Mouse (Mus musculus) retina, postnatal 7 days (tissue): ENCODE data around the gene Twf2.

ENCODE experiments used
- DNase-seq: peaks from one replicate; pipeline ENCODE4 v3.0.0-alpha.2; 2012; ENCODE audit warnings: low read depth, low spot score

Twf2 gene

GRCm38 (mm10) chr9:106211680-106212593 lies 9.0 kb downstream of the Twf2 start:
- peak; percentile 87 for DNase-seq

GRCm38 (mm10) chr9:106212594-106212981 lies 9.7 kb downstream of the Twf2 start:
- no peak for DNase-seq

- no peak for DNase-seq
Observed at GRCm38 (mm10) chr9:106215341-106216125, 12.6 kb downstream of the Twf2 start.

DNA sequence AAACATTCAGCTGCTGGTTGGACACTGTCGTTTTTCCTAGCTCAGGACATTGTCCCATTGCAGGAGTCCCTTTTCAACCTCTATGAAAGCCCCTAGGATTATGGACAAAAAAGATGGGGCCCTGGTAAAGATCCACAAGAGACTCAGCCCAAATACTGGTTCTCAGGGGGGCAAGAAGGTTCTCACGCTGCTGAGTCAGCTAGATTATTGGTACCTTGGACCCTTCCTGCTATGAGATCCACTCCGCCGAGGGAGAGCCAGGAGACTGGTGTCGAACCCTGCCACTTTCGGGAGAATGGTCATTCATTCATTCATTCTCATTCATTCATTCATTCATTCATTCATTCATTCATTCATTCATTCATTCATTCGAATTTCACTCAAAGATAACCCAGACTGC lies 14.1 kb downstream of the Twf2 start:
- no peak for DNase-seq

DNA sequence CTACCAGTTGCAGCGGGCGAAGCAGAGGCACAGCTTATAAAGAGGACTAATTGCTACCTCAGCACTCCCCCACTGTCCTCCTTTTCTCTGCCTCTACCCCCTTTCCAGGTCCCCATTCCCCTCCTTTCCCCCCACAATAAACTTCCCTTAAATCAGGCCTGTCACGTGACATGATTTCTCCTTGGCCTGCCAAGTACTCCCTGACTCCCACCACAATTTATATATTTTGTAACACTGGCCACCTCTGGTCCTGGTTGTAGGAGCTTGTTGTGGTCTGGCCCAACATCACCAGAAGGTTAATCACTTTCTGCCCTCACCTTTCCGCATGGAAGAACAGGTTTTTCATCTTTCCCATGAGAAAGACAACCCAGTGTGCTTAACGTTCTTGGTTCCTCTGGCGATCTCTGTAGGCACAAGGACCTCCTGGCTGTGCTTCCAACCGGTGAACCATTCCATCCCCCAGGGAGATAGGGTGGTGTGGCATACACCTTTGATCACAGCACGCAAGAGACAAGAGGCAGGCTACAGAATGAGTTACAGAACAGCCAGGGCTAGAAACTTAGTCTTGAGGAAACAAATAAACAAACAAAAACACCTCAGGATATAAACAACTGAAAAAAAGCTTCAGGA lies 18.1 kb downstream of the Twf2 start:
- DNase-seq = no peak

DNA sequence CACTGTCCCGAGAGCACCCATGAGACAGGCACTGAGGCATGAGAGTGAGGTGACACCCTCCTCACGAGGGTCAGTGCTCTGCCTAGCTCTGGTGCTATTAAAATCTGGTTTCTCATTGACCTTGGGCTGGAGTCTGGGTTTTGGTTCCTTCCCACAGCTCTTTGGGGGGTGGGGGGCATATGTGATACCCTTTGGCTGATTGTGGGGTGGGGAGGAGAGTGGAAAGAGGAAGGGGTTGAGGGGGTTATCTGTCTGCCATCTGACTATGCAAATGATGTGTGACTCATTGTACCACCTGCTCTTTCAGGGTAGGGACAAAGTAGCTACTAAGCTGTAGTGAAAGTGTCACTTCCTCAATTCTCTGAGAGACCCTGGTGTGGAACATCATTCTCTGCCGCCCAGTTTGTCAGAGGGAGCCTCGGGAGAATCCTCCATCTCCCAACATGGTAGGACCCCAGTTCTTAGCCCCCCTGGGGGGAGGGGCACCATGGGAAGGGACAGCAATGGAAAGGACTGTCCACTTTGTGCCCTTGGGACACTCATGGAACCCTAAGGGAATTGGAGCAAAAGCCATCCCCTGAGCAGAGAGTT lies 19.4 kb downstream of the Twf2 start, which contains the start of gene Tlr9:
TSS of gene Tlr9 (plus strand) at position 338 of the 591 bp plus-strand sequence.
- no peak for DNase-seq

GRCm38 (mm10) chr9:106222994-106223393 lies 20.1 kb downstream of the Twf2 start:
- no peak for DNase-seq

- DNase-seq = no peak
Observed at GRCm38 (mm10) chr9:106225469-106226150, 22.7 kb downstream of the Twf2 start.

DNA sequence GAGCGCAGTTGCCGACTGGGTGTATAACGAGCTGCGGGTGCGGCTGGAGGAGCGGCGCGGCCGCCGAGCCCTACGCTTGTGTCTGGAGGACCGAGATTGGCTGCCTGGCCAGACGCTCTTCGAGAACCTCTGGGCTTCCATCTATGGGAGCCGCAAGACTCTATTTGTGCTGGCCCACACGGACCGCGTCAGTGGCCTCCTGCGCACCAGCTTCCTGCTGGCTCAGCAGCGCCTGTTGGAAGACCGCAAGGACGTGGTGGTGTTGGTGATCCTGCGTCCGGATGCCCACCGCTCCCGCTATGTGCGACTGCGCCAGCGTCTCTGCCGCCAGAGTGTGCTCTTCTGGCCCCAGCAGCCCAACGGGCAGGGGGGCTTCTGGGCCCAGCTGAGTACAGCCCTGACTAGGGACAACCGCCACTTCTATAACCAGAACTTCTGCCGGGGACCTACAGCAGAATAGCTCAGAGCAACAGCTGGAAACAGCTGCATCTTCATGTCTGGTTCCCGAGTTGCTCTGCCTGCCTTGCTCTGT lies 23.3 kb downstream of the Twf2 start:
- no peak for DNase-seq

GRCm38 (mm10) chr9:106227790-106228429 lies 25.0 kb downstream of the Twf2 start:
- no peak for DNase-seq

DNA sequence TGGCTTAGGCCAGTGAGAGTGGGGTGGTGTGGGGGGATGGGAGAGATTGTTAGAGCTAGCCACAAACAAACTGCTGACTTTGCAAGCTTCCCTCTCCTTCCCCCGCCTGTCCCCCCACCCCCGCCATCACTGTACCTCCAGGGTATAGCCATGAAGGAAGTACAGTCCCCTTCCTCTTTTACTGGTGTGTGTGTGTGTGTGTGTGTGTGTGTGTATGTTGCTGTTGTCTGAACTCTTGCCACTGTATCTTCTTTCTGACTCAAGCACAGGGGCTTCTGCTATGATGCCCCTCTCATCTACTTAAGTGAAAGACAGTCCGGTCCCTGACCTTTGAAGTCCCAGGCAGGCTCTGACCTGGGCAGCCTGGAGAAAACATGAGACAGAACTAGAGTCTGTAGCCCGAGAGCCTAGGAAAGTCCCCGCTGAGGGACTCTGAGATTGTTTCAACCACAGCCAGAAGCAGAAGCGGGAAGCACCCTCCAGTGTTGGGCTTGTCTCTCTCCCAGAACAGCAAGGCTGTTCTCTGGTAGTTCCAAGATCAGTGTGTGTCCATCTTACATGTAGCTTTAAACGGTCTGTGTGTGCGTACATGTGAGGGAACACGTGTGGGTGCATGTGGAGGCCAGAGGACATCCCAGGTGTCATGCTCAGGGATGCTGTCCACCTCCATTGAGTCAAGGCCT lies 27.3 kb downstream of the Twf2 start:
- DNase-seq = no peak

- DNase-seq = no peak
Observed at GRCm38 (mm10) chr9:106230734-106231106, 27.8 kb downstream of the Twf2 start.

DNA sequence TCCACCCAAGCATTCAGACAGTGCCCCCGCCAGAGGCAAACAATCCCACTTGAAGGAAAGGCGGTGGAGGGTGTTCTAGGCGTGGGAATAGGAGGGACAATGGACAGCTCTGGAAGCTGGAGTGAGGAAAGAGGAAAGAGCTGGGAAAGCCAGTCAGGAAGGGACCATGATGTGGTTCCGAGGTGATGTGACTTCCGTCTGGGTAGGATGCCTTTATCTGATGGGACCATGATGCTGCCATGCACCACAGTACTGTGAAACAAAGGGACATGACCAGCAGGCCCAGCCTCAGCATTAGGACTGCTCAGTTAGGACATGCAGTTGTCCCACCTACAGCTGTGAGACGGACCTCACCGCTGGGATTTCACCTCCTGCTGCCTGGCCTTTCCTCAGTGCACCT lies 28.3 kb downstream of the Twf2 start:
- DNase-seq = no peak

GRCm38 (mm10) chr9:106231816-106232215 lies 28.9 kb downstream of the Twf2 start:
- DNase-seq = no peak

DNA sequence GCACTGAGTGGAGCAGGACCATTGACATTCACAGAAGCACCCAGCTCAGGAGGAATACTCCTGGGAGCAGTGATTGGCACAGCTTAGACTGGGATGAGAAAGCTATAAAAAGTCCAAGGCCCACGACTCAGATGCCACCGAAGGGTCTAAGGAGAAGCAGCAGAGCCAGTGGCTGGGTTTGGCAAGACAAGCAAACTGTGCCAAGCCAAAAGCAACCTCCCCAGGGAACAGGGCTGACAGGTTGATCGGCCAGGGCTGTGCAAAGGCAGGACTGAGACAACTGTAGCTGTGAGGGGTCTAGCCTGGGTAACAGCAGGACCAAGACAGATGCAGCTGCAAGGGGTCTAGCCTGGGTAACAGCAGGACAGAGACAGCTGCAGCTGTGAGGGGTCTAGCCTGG lies 30.0 kb downstream of the Twf2 start:
- no peak for DNase-seq

GRCm38 (mm10) chr9:106233953-106234352 lies 31.0 kb downstream of the Twf2 start:
- DNase-seq = no peak

DNA sequence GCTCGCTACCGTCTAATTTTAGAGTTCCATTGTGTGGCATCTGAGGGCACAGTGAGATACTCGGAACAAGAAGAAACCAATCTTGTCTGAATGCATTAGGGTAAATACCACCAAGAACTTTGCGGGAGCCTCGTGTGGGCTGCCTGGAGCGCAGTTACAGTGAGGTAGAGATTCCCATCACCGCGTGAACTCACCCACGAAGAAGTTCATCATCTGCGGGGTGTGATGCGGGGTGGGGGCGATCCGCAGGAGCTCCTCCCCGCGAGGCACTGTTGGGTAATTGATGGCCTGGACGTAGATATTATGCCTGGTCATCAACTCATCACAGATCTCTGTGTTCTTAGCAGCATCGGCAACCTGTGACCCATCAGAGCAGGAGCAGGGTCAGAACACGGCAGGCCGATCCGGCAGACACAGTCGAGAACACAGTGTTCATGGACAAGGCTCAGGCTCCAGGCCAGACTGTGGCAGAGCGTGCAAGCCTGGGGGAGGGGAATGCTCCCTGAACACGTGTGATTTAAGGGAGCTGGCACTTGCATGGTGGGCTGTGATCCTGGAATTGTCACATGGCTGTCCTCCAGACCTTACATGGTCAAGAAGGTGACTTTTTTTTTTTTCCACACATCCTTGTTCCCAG lies 32.4 kb downstream of the Twf2 start:
- DNase-seq = no peak

- no peak for DNase-seq
Observed at GRCm38 (mm10) chr9:106236156-106236817, 33.4 kb downstream of the Twf2 start.

- DNase-seq = no peak
Observed at GRCm38 (mm10) chr9:106236818-106237211, 33.9 kb downstream of the Twf2 start.
